Mouse (Mus musculus) embryonic facial prominence, embryonic 13.5 days (tissue): ENCODE measurements at regions not wholly inside any gene's neighbourhood (a gene's known extent, or its start where the extent isn't known, plus 50 kb on each side); places are given as distances from the start of the nearest gene placed in this dataset.

Source experiments
- ATAC-seq: fragments of 200-750 bp; cut with Nextera tagmentation; 2 replicates; pipeline ENCODE4 v1.8.0; 2017; ENCODE audit warnings: low read depth; ENCODE audit not compliant: insufficient number of reproducible peaks, insufficient read depth, low FRiP score, low TSS enrichment
- H3K27ac ChIP-seq: fragments of 300-500 bp; sonication (generic); 2 replicates; pipeline ENCODE4 v1.5.1; 2015; ENCODE audit warnings: moderate library complexity, mild to moderate bottlenecking, inconsistent platforms
- H3K27me3 ChIP-seq: fragments of 300-500 bp; sonication (generic); 2 replicates; pipeline ENCODE4 v1.6.1; 2015; ENCODE audit warnings: mild to moderate bottlenecking, inconsistent platforms
- H3K36me3 ChIP-seq: fragments of 300-500 bp; sonication (generic); 2 replicates; pipeline ENCODE4 v1.6.1; 2015; ENCODE audit warnings: mild to moderate bottlenecking, inconsistent platforms
- H3K4me1 ChIP-seq: fragments of 300-500 bp; sonication (generic); 2 replicates; pipeline ENCODE4 v1.6.1; 2015; ENCODE audit warnings: inconsistent platforms
- H3K4me2 ChIP-seq: fragments of 300-500 bp; sonication (generic); 2 replicates; pipeline ENCODE4 v1.6.1; 2015; ENCODE audit warnings: moderate library complexity, mild to moderate bottlenecking, inconsistent platforms
- H3K4me3 ChIP-seq: fragments of 300-500 bp; sonication (generic); 2 replicates; pipeline ENCODE4 v1.5.1; 2015; ENCODE audit warnings: mild to moderate bottlenecking, inconsistent platforms
- H3K9ac ChIP-seq: fragments of 300-500 bp; sonication (generic); 2 replicates; pipeline ENCODE4 v1.6.1; 2015; ENCODE audit warnings: mild to moderate bottlenecking, inconsistent platforms
- H3K9me3 ChIP-seq: fragments of 300-500 bp; sonication (generic); 2 replicates; pipeline ENCODE4 v1.6.1; 2016; ENCODE audit warnings: inconsistent platforms
- WGBS: fragments of 180-500 bp; shearing (Covaris S2); methylation state at CpG from one replicate; pipeline ENCODE4 v1.1.7; 2015; ENCODE audit warnings: mixed read lengths; 5-methylcytosine and 5-hydroxymethylcytosine counted together

DNA sequence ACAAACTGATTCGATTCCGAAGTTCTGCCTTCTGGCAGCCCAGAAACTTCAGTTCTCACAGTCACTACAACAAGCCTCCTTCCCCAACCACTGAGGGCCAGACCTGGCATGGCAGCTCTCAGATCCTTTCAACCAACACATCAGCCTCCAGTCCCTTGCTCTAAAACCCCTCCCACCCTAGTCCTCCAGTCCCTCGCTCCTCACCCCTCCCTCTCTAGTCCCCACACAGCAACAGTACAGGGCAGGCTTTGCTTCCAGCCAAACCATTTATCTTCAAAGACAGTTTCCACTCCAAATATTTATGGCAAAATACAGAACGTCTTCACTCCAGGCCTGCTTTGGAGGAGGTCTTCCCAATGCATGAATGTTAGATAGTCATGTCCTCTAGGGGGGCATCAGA lies 147.9 kb downstream of the Bcl11b start:
- Histone ChIP-seq H3K36me3 (no peaks in the 10 kb centered on the region), H3K9me3 (no peaks in the 10 kb centered on the region), H3K27ac (no peak overlapping the region), H3K9ac (no peak overlapping the region), H3K4me3 (no peak overlapping the region), H3K27me3 (no peaks in the 10 kb centered on the region), H3K4me1 (peaks cover 16% of the 10 kb centered on the region), H3K4me2 (no peak overlapping the region)
- 54% methylated on average over 4 of the region's 4 CpGs for WGBS
- ATAC-seq, result no peak

DNA sequence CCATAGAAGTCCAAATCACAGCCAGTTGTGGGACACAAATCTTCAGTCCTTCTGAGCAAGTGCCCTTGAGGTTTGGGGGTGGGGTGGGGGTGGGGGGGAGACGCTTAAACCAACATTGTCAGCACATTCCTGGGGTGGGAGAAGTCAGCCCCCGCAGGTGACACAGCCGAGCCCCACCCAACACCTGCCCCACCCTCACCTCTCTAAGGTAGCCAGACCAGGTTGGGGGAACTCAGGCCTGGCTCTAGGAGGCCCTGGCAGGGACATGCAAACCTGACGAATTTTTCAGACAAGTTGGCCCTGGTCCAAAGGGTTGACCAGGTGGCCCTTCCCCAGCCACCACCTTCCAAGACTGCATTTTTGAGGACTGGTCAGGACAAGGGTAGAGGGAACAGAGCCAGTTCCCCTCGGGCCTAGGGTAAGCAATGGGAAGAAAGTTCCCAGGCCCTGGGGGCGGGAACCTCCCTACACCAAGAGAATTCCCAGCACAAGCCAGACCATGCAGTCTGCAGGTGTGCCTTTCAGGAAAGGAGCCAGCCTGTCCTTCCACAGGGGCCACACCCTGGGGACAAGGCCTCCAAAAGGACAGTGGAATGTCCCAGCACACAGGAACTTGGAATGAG lies 146.9 kb downstream of the Bcl11b start:
- H3K27ac ChIP-seq, result no peak overlapping the region
- H3K9me3 ChIP-seq, result no peaks in the 10 kb centered on the region
- no peak overlapping the region for H3K4me3 ChIP-seq
- H3K4me2 ChIP-seq, result no peak overlapping the region
- no peaks in the 10 kb centered on the region for H3K36me3 ChIP-seq
- 0 out of 2 replicates have a peak, but pooled peaks have one; percentile 38 for ATAC-seq
- WGBS, result 66% methylated on average over 6 of the region's 6 CpGs
- H3K4me1 ChIP-seq, result peaks cover 19% of the 10 kb centered on the region
- no peak overlapping the region for H3K9ac ChIP-seq
- H3K27me3 ChIP-seq, result no peaks in the 10 kb centered on the region

DNA sequence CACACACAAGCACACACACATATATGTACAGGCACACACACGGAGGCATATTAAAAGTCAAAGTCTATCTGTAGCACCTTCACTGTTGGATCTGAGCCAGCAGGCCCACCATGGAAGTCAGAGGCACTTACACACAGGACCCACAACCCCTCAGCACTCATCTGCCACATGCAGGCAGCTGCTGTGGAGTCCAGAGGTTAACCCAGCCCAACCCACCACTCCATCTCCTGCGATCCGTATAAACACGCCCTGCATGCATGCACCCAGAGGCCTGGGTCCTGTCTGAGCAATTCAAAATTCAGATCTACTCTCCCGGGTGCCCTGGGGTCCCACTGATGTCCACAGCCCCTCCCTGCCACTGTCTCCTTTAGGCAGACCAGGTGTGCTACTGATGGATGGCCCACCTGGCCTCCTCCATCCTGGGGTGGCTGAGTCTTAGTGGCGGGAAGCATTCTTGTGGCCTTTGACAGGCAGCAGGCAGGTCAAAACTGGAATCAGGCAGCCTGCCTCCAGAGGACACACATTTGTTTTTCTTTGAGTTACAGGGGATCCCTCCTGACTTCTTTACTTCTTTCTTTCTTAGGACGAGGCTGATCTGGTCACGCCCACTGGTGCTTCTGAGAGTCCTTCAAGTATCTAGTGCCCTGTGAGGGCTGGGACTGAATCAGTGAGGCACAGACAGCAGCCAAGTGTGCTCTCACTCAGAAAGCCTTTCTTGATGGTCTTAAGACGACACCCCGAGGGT lies 144.7 kb downstream of the Bcl11b start:
- no peak overlapping the region for H3K4me3 ChIP-seq
- no peaks in the 10 kb centered on the region for H3K9me3 ChIP-seq
- WGBS, result 53% methylated on average over 10 of the region's 10 CpGs
- peaks cover 19% of the 10 kb centered on the region for H3K4me1 ChIP-seq
- no peaks in the 10 kb centered on the region for H3K27me3 ChIP-seq
- no peak for ATAC-seq
- no peak overlapping the region for H3K4me2 ChIP-seq
- peak overlapping the region; percentile 49; the same call in 1 of the 2 replicates for H3K27ac ChIP-seq
- no peak overlapping the region for H3K9ac ChIP-seq
- H3K36me3 ChIP-seq, result no peaks in the 10 kb centered on the region

GRCm38 (mm10) chr12:107859750-107860149 lies 143.7 kb downstream of the Bcl11b start:
- H3K4me3 ChIP-seq, result no peak overlapping the region
- no peak overlapping the region for H3K9ac ChIP-seq
- ATAC-seq, result no peak
- WGBS, result 18% methylated on average over 7 of the region's 8 CpGs
- H3K4me2 ChIP-seq, result no peak overlapping the region
- no peaks in the 10 kb centered on the region for H3K9me3 ChIP-seq
- H3K27ac ChIP-seq, result no peak overlapping the region
- H3K27me3 ChIP-seq, result no peaks in the 10 kb centered on the region
- peaks cover 19% of the 10 kb centered on the region for H3K4me1 ChIP-seq
- no peaks in the 10 kb centered on the region for H3K36me3 ChIP-seq

DNA sequence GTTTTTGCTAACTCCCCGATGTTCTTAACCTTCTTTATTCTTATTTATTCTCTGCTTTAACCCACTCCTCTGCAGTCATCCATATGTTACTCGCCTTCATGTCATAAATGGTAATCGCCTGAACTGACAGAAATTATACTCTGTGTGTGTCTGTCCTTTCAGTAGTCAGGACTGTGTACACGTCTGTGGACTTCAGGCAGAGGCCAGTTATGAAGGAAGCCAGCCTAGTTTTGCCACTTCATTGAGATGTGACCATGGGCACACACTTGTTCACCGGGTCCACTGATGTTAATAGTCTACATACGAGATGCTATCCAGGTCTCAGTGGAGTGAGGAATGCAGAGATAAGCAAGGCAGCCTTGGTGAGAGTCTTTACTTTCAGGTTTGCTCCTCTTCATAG lies 143.0 kb downstream of the Bcl11b start:
- Histone ChIP-seq H3K36me3 (no peaks in the 10 kb centered on the region), H3K4me2 (no peak overlapping the region), H3K9me3 (no peaks in the 10 kb centered on the region), H3K27ac (no peak overlapping the region), H3K9ac (no peak overlapping the region), H3K27me3 (no peaks in the 10 kb centered on the region), H3K4me3 (no peak overlapping the region), H3K4me1 (peaks cover 19% of the 10 kb centered on the region)
- WGBS, result 79% methylated on average over 6 of the region's 6 CpGs
- ATAC-seq, result no peak
